8 mouse cellular contexts compared by ENCODE assay signal in the genomic region with DNA sequence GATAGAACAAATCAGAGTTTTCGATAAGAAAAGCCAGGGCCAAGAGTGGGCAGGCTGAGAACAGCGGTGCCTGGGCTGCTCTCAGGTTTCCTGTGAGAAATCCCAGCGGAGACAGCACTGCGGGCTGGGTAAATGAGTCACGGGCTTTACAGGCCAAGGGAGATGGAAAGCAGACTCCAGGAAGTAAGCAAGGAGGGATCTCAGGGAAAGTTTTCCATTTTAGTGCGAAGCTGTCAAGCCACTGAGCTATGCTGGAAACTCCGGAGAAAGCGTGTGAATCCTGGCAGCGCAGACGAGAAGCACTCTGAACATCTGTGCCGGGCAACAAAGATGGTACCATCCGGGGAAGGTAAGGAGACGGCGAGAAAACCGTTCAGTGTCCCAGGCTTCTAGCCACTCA. TPM values are rescaled to one million over a fixed set of nuclear protein-coding genes. Genes with fewer than 3 reads are reported as not detected.
DNase-seq lines count a peak whose midpoint lies in the region; ATAC-seq lines count a peak whose summit lies in the region.

No protein-coding gene starts in this region.

- intact Hi-C loops in heart, postnatal 10 days (cut with DNase I) = no loop called here

- H3K36me3 ChIP-seq in lung, embryonic 15.5 days = no peaks in the 10 kb centered on the region
- no peaks in the 10 kb centered on the region for H3K36me3 ChIP-seq in embryonic facial prominence, embryonic 10.5 days (replicated peaks)
- no peaks in the 10 kb centered on the region for H3K36me3 ChIP-seq in stomach, embryonic 16.5 days (ENCODE audit: control insufficient read depth, insufficient read depth, low read length)

- no peaks in the 10 kb centered on the region for H3K27me3 ChIP-seq in lung, embryonic 15.5 days
- peaks cover 20% of the 10 kb centered on the region for H3K27me3 ChIP-seq in embryonic facial prominence, embryonic 10.5 days (replicated peaks; ENCODE audit: low read depth, poor library complexity, severe bottlenecking)
- H3K27me3 ChIP-seq in stomach, embryonic 16.5 days (ENCODE audit: control insufficient read depth, insufficient read depth, low read length) = no peaks in the 10 kb centered on the region

- ATAC-seq in lung, embryonic 15.5 days (ENCODE audit: borderline replicate concordance, extremely low read depth, low FRiP score, low TSS enrichment) = no peak
- ATAC-seq in stomach, embryonic 16.5 days (ENCODE audit: insufficient read depth, low FRiP score) = peak; percentile 82; the same call in 1 of the 2 replicates
- no peak for ATAC-seq in inflammation-experienced regulatory T-cells, adult 6 months

- DNase-seq in lung, postnatal 36 days = no peak
- DNase-seq in embryonic facial prominence, embryonic 10.5 days (ENCODE audit: low spot score) = peak; percentile 69
- peak; percentile 63 to 72 for DNase-seq in heart, postnatal 10 days
- peak; percentile 21 for DNase-seq in large intestine, adult 2 months (ENCODE audit: low read depth, low spot score)
- no peak for DNase-seq in layer of hippocampus, postnatal 36 days

- WGBS in lung, embryonic 15.5 days = 15% methylated on average over 15 of the region's 15 CpGs
- 20% methylated on average over 15 of the region's 15 CpGs for WGBS in embryonic facial prominence, embryonic 10.5 days
- 18% methylated on average over 15 of the region's 15 CpGs for WGBS in large intestine, adult 2 months
- 7% methylated on average over 15 of the region's 15 CpGs for WGBS in stomach, embryonic 16.5 days

- H3K9me3 ChIP-seq in lung, embryonic 15.5 days = no peaks in the 10 kb centered on the region
- no peaks in the 10 kb centered on the region for H3K9me3 ChIP-seq in embryonic facial prominence, embryonic 10.5 days
- no peaks in the 10 kb centered on the region for H3K9me3 ChIP-seq in stomach, embryonic 16.5 days (replicated peaks; ENCODE audit: control insufficient read depth, low read length)

- H3K4me1 ChIP-seq in lung, embryonic 15.5 days = peaks cover 23% of the 10 kb centered on the region
- peaks cover 27% of the 10 kb centered on the region for H3K4me1 ChIP-seq in embryonic facial prominence, embryonic 10.5 days
- peaks cover 21% of the 10 kb centered on the region for H3K4me1 ChIP-seq in stomach, embryonic 16.5 days (ENCODE audit: control insufficient read depth, insufficient read depth, low read length)

- H3K9ac ChIP-seq in lung, embryonic 15.5 days = 0 out of 2 replicates have a peak overlapping the region, but pooled peaks have one; percentile 0
- peak overlapping the region; percentile 66 for H3K9ac ChIP-seq in stomach, embryonic 16.5 days (ENCODE audit: low read length)

- no peak overlapping the region for H3K4me3 ChIP-seq in lung, embryonic 15.5 days
- peak overlapping the region; percentile 42 for H3K4me3 ChIP-seq in embryonic facial prominence, embryonic 10.5 days
- peak overlapping the region; percentile 17 for H3K4me3 ChIP-seq in stomach, embryonic 16.5 days (replicated peaks; ENCODE audit: low read length)

- H3K4me2 ChIP-seq in lung, embryonic 15.5 days = peak overlapping the region; percentile 23
- H3K4me2 ChIP-seq in stomach, embryonic 16.5 days (ENCODE audit: low read depth, low read length) = peak overlapping the region; percentile 34

- H3K27ac ChIP-seq in lung, embryonic 15.5 days = no peak overlapping the region
- H3K27ac ChIP-seq in embryonic facial prominence, embryonic 10.5 days (replicated peaks) = peak overlapping the region; percentile 63
- H3K27ac ChIP-seq in stomach, embryonic 16.5 days (ENCODE audit: low read length) = peak overlapping the region; percentile 89

RNA-seq across cellular contexts. Expression of a gene that starts 11.2 kb away (rescaled TPM):
- polyA plus RNA-seq in lung, embryonic 15.5 days (2015; fragmentation: Nextera tagmentation; extraction: Ambion mirVana) = 30.6 and 34.1 TPM in 2 replicates
- polyA plus RNA-seq in embryonic facial prominence, embryonic 10.5 days (2016; fragmentation: Nextera tagmentation; extraction: Ambion mirVana) = 13.5 and 15.9 TPM in 2 replicates
- total RNA-seq in heart, postnatal 10 days (2021) = 10 to 100 TPM; 53.1 to 55.8 TPM
- 7.1 and 10.2 TPM in 2 replicates for polyA plus RNA-seq in large intestine, adult 2 months (2012; rRNA removed)
- 21.9 and 23.3 TPM in 2 replicates for polyA plus RNA-seq in stomach, embryonic 16.5 days (2015; fragmentation: Nextera tagmentation; extraction: Ambion mirVana)
- total RNA-seq in layer of hippocampus, postnatal 36 days (2021) = 10 to 100 TPM; 82.8 to 92.6 TPM
- polyA plus RNA-seq in inflammation-experienced regulatory T-cells, adult 6 months (2017; shearing (Covaris generic)) = 1 to 10 TPM; 6.1 to 9.3 (median 8.7) TPM

RNA-seq across cellular contexts. Expression of a gene that starts 28.0 kb away (rescaled TPM):
- 80.8 and 82.1 TPM in 2 replicates for polyA plus RNA-seq in lung, embryonic 15.5 days (2015; fragmentation: Nextera tagmentation; extraction: Ambion mirVana)
- 64.7 and 64.9 TPM in 2 replicates for polyA plus RNA-seq in embryonic facial prominence, embryonic 10.5 days (2016; fragmentation: Nextera tagmentation; extraction: Ambion mirVana)
- 10 to 100 TPM; 60.1 to 64.0 TPM for total RNA-seq in heart, postnatal 10 days (2021)
- polyA plus RNA-seq in large intestine, adult 2 months (2012; rRNA removed) = 103 and 110 TPM in 2 replicates
- polyA plus RNA-seq in stomach, embryonic 16.5 days (2015; fragmentation: Nextera tagmentation; extraction: Ambion mirVana) = 83.5 and 90.6 TPM in 2 replicates
- 100 to 1,000 TPM; 288 to 305 TPM for total RNA-seq in layer of hippocampus, postnatal 36 days (2021)
- 10 to 100 TPM; 31.8 to 38.3 (median 38.3) TPM for polyA plus RNA-seq in inflammation-experienced regulatory T-cells, adult 6 months (2017; shearing (Covaris generic))

RNA-seq across cellular contexts. Expression of a gene that starts 42.5 kb away (rescaled TPM):
- polyA plus RNA-seq in lung, embryonic 15.5 days (2015; fragmentation: Nextera tagmentation; extraction: Ambion mirVana) = 131 and 140 TPM in 2 replicates
- 136 and 137 TPM in 2 replicates for polyA plus RNA-seq in embryonic facial prominence, embryonic 10.5 days (2016; fragmentation: Nextera tagmentation; extraction: Ambion mirVana)
- 10 to 100 TPM; 46.6 to 56.6 TPM for total RNA-seq in heart, postnatal 10 days (2021)
- polyA plus RNA-seq in large intestine, adult 2 months (2012; rRNA removed) = 9.2 and 14.7 TPM in 2 replicates
- polyA plus RNA-seq in stomach, embryonic 16.5 days (2015; fragmentation: Nextera tagmentation; extraction: Ambion mirVana) = 76.0 and 76.1 TPM in 2 replicates
- total RNA-seq in layer of hippocampus, postnatal 36 days (2021) = 10 to 100 TPM; 73.6 to 80.1 TPM
- 10 to 100 TPM; 52.4 to 66.1 (median 56.0) TPM for polyA plus RNA-seq in inflammation-experienced regulatory T-cells, adult 6 months (2017; shearing (Covaris generic))

RNA-seq across cellular contexts. Expression of a gene that starts 43.3 kb away (rescaled TPM):
- polyA plus RNA-seq in lung, embryonic 15.5 days (2015; fragmentation: Nextera tagmentation; extraction: Ambion mirVana) = 0.69 and 0.79 TPM in 2 replicates
- 0.59 and 0.64 TPM in 2 replicates for polyA plus RNA-seq in embryonic facial prominence, embryonic 10.5 days (2016; fragmentation: Nextera tagmentation; extraction: Ambion mirVana)
- not detected for total RNA-seq in heart, postnatal 10 days (2021)
- 0.21 and 0.32 TPM in 2 replicates for polyA plus RNA-seq in large intestine, adult 2 months (2012; rRNA removed)
- 0.81 and 0.99 TPM in 2 replicates for polyA plus RNA-seq in stomach, embryonic 16.5 days (2015; fragmentation: Nextera tagmentation; extraction: Ambion mirVana)
- total RNA-seq in layer of hippocampus, postnatal 36 days (2021) = not detected
- 1 to 10 TPM in 2 of 3 experiments, under 1 TPM in 1; 0.74 to 2.5 (median 1.5) TPM for polyA plus RNA-seq in inflammation-experienced regulatory T-cells, adult 6 months (2017; shearing (Covaris generic))

Comparison
In these comparisons a context has a peak if more than half of its experiments do, and no peak if none do; other contexts are left out.
1. DNase-seq: peak in embryonic facial prominence, embryonic 10.5 days (single experiment), heart, postnatal 10 days (2 of 2) and large intestine, adult 2 months (single experiment); none in lung, postnatal 36 days (single experiment) and layer of hippocampus, postnatal 36 days (0 of 2).